14 mouse cellular contexts compared by ENCODE assay signal in the genomic region with DNA sequence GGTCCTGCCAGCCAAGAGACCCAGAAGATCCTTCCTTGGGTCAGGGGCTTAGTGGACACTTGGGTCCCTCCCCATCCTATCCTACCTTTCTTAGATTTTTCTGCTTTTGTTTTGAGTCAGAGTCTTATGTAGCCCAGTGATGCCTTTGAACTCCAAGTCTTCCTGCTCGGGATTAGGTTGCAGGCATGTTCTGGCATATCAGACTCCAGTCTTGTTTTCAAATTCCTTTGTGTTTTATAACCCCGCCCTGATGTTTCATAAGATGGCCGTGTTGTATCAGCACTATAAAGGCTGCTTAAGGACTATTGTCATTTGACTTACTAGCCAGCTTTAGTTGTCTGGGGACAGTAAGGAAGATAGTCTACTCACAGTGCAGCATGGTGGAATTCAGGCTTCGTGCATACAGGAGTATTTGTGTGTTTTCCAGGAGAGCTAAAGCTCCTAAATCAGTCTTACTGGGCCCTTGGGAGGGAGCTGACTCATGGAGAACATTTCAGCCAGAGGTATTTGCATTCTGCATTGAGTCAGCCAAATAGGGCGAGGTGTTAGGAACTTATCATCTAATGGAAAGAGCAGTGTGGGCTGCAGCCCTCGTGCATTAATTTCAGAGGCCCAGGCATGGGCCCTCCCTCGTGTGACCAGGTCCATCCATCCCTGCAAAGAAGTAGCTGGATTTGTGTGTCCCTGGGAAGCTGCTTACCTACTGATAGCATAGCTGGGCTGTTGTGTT. TPM values are rescaled to one million over a fixed set of nuclear protein-coding genes. Genes with fewer than 3 reads are reported as not detected.
DNase-seq lines count a peak whose midpoint lies in the region; ATAC-seq and TF ChIP-seq lines count a peak whose summit lies in the region.
"Had no signal": no experiment of that assay in that cellular context is flagged by ENCODE, and none has a peak within 500 bp of the region (broad histone marks: within the 10 kb centered on the region; RNA-seq: fewer than 3 reads in every experiment).

No protein-coding gene starts in this region.

- intact Hi-C loops in gastrocnemius, postnatal 36 days (cut with DNase I) = no loop called here

- 77% methylated on average over 7 of the region's 7 CpGs for WGBS in lung, postnatal 0 days

- TF ChIP-seq POLR2A in myocyte (IDR thresholded peaks at IDR 0.05; ENCODE audit: insufficient read length, low read depth) = no peak

- H3K9me3 ChIP-seq in lung, postnatal 0 days (ENCODE audit: low read length) = no peaks in the 10 kb centered on the region
- H3K9me3 ChIP-seq: forebrain, embryonic 15.5 days; midbrain, embryonic 15.5 days had no signal

- TF ChIP-seq EP300 in lung, postnatal 0 days (IDR thresholded peaks at IDR 0.05) = no peak

- H3K79me2 ChIP-seq in myocyte (ENCODE audit: control insufficient read depth, insufficient read depth) = no peaks in the 10 kb centered on the region

- no peak overlapping the region for H3K4me3 ChIP-seq in lung, postnatal 0 days (ENCODE audit: low read depth, low read length)
- H3K4me3 ChIP-seq in myocyte = no peak overlapping the region
- H3K4me3 ChIP-seq: forebrain, embryonic 15.5 days; midbrain, embryonic 15.5 days had no signal

- no peak overlapping the region; the same call in 1 of the 2 replicates for H3K27ac ChIP-seq in lung, postnatal 0 days (ENCODE audit: low read length)
- H3K27ac ChIP-seq: forebrain, embryonic 15.5 days; midbrain, embryonic 15.5 days had no signal

- peaks cover 3% of the 10 kb centered on the region; the same call in 1 of the 2 replicates for H3K4me1 ChIP-seq in lung, postnatal 0 days (ENCODE audit: insufficient read depth, low read depth, low read length)
- H3K4me1 ChIP-seq: forebrain, embryonic 15.5 days; midbrain, embryonic 15.5 days had no signal

- H3K36me3 ChIP-seq in lung, postnatal 0 days (ENCODE audit: insufficient read depth, low read length) = peaks cover 11% of the 10 kb centered on the region; the same call in 1 of the 2 replicates
- H3K36me3 ChIP-seq in myocyte (ENCODE audit: control insufficient read depth, insufficient read depth) = peaks cover 27% of the 10 kb centered on the region

- H3ac ChIP-seq in myocyte (ENCODE audit: control insufficient read depth, insufficient read length) = no peak overlapping the region

- DNase-seq in gastrocnemius, adult 18-20 months (ENCODE audit: low spot score) = peak; percentile 63
- DNase-seq in gastrocnemius, postnatal 36 days = no peak
- DNase-seq in lung, postnatal 0 days (ENCODE audit: low spot score) = peak; percentile 54
- DNase-seq in lung, adult 18-20 months = no peak
- DNase-seq in adipocyte (ENCODE audit: low spot score) = peak; percentile 65
- no peak for DNase-seq in layer of hippocampus, adult 9-11 months
- DNase-seq in adrenal gland, adult 8-10 months = no peak
- DNase-seq: adrenal gland, postnatal 10 days; cerebellum, adult 11-12 months; lung, embryonic 14.5 days had no signal

- no peaks in the 10 kb centered on the region for H3K27me3 ChIP-seq in lung, postnatal 0 days (replicated peaks; ENCODE audit: insufficient read depth, low read length)
- no peaks in the 10 kb centered on the region for H3K27me3 ChIP-seq in myocyte (ENCODE audit: control insufficient read depth, insufficient read depth, insufficient read length)
- H3K27me3 ChIP-seq: forebrain, embryonic 15.5 days; midbrain, embryonic 15.5 days had no signal

- no peak overlapping the region for H3K4me2 ChIP-seq in lung, postnatal 0 days (replicated peaks; ENCODE audit: low read depth, low read length)
- peak overlapping the region; percentile 12 for H3K4me2 ChIP-seq in myocyte (ENCODE audit: low read depth)
- H3K4me2 ChIP-seq: forebrain, embryonic 15.5 days; lung, embryonic 14.5 days; midbrain, embryonic 15.5 days had no signal

- ATAC-seq in lung, postnatal 0 days = no peak
- ATAC-seq: forebrain, embryonic 15.5 days; inflammation-experienced regulatory T-cells, adult 6 months; midbrain, embryonic 15.5 days had no signal

- no peak overlapping the region for H3K9ac ChIP-seq in lung, postnatal 0 days (replicated peaks; ENCODE audit: low read depth)
- H3K9ac ChIP-seq: forebrain, embryonic 15.5 days; lung, embryonic 14.5 days; midbrain, embryonic 15.5 days had no signal

- no peak for TF ChIP-seq CTCF in lung, postnatal 0 days (IDR thresholded peaks at IDR 0.05)

TF ChIP-seq in myocyte, 11 proteins besides CTCF, POLR2A, EP300 and RAD21:
- TF ChIP-seq POLR2AphosphoS2 (IDR thresholded peaks at IDR 0.05; ENCODE audit: insufficient read length, low read depth) = no peak
- TF ChIP-seq E2F4 (IDR thresholded peaks at IDR 0.05; ENCODE audit: insufficient read depth) = no peak

RNA-seq across cellular contexts. Expression of a gene that starts 13.6 kb away (rescaled TPM):
- 10 to 100 TPM; 39.9 to 42.7 TPM for total RNA-seq in gastrocnemius, adult 18-20 months (2021)
- 10 to 100 TPM; 36.8 to 42.0 TPM for total RNA-seq in gastrocnemius, postnatal 36 days (2021)
- 84.7 and 86.6 TPM in 2 replicates for polyA plus RNA-seq in lung, postnatal 0 days (2015; fragmentation: Nextera tagmentation; extraction: Ambion mirVana)
- 0.10 TPM for polyA plus RNA-seq in myocyte (2012; fragmentation: generic; extraction: Trizol)
- total RNA-seq in adrenal gland, adult 8-10 months (2022) = 10 to 100 TPM; 13.5 to 23.8 (median 20.1) TPM
- polyA plus RNA-seq: lung, embryonic 14.5 days had no signal

RNA-seq across cellular contexts. Expression of a gene that starts 24.1 kb away (rescaled TPM):
- 10 to 100 TPM; 18.7 to 20.3 TPM for total RNA-seq in gastrocnemius, adult 18-20 months (2021)
- total RNA-seq in gastrocnemius, postnatal 36 days (2021) = 10 to 100 TPM; 16.6 to 19.7 TPM
- 139 and 145 TPM in 2 replicates for polyA plus RNA-seq in lung, postnatal 0 days (2015; fragmentation: Nextera tagmentation; extraction: Ambion mirVana)
- polyA plus RNA-seq in myocyte (2012; fragmentation: generic; extraction: Trizol) = 28.2 TPM
- 10 to 100 TPM; 41.1 to 54.1 (median 43.1) TPM for total RNA-seq in adrenal gland, adult 8-10 months (2022)

RNA-seq across cellular contexts. Expression of a gene that starts 24.1 kb away (rescaled TPM):
- total RNA-seq in gastrocnemius, adult 18-20 months (2021) = 10 to 100 TPM; 59.7 to 66.6 TPM
- total RNA-seq in gastrocnemius, postnatal 36 days (2021) = 10 to 100 TPM; 47.5 to 56.3 TPM
- polyA plus RNA-seq in lung, postnatal 0 days (2015; fragmentation: Nextera tagmentation; extraction: Ambion mirVana) = 127 and 130 TPM in 2 replicates
- 44.0 TPM for polyA plus RNA-seq in myocyte (2012; fragmentation: generic; extraction: Trizol)
- 10 to 100 TPM; 59.3 to 76.6 (median 71.0) TPM for total RNA-seq in adrenal gland, adult 8-10 months (2022)

Comparison
In these comparisons a context has a peak if more than half of its experiments do, and no peak if none do; other contexts are left out.
1. DNase-seq: peak in gastrocnemius, adult 18-20 months (single experiment), lung, postnatal 0 days (single experiment) and adipocyte (single experiment); none in gastrocnemius, postnatal 36 days (0 of 2), lung, adult 18-20 months (0 of 2), layer of hippocampus, adult 9-11 months (single experiment) and adrenal gland, adult 8-10 months (single experiment).